Mouse (Mus musculus) liver, embryonic 12.5 days (tissue): ENCODE measurements around the gene Dnajb13. TPM values are rescaled to one million over a fixed set of nuclear protein-coding genes. Genes with fewer than 3 reads are reported as not detected.

Source experiments
- ATAC-seq: fragments of 200-750 bp; cut with Nextera tagmentation; 2 replicates; pipeline ENCODE4 v1.8.0; 2017; ENCODE audit warnings: moderate number of reproducible peaks, mild to moderate bottlenecking, moderate library complexity
- H3K27ac ChIP-seq: fragments of 300-500 bp; sonication (generic); 2 replicates; pipeline ENCODE4 v1.5.1; 2016; ENCODE audit warnings: mild to moderate bottlenecking
- H3K27me3 ChIP-seq: fragments of 300-500 bp; sonication (generic); replicated peaks from 2 replicates; pipeline ENCODE4 v1.6.1; 2016; ENCODE audit warnings: mild to moderate bottlenecking, moderate library complexity
- H3K36me3 ChIP-seq: fragments of 300-500 bp; sonication (generic); 2 replicates; pipeline ENCODE4 v1.6.1; 2016; ENCODE audit warnings: mild to moderate bottlenecking, moderate library complexity
- H3K4me1 ChIP-seq: fragments of 300-500 bp; sonication (generic); 2 replicates; pipeline ENCODE4 v1.6.1; 2016
- H3K4me2 ChIP-seq: fragments of 300-500 bp; sonication (generic); 2 replicates; pipeline ENCODE4 v1.6.1; 2016; ENCODE audit warnings: mild to moderate bottlenecking, moderate library complexity
- H3K4me3 ChIP-seq: fragments of 300-500 bp; sonication (generic); 2 replicates; pipeline ENCODE4 v1.5.1; 2016; ENCODE audit warnings: mild to moderate bottlenecking, moderate library complexity
- H3K9ac ChIP-seq: fragments of 300-500 bp; sonication (generic); 2 replicates; pipeline ENCODE4 v1.6.1; 2016; ENCODE audit warnings: mild to moderate bottlenecking, moderate library complexity
- H3K9me3 ChIP-seq: fragments of 300-500 bp; sonication (generic); replicated peaks from 2 replicates; pipeline ENCODE4 v1.6.1; 2016; ENCODE audit warnings: mild to moderate bottlenecking, moderate library complexity
- WGBS: fragments of 180-500 bp; shearing (Covaris S2); methylation state at CpG from one replicate; pipeline ENCODE4 v1.1.7; 2016; ENCODE audit not compliant: insufficient replicate concordance; 5-methylcytosine and 5-hydroxymethylcytosine counted together
- polyA plus RNA-seq: library from polyadenylated mRNA; unstranded; fragments of >200 nt; fragmentation: Nextera tagmentation; extraction: Ambion mirVana; gene quantifications from 2 replicates; pipeline ENCODE4 v1.2.1, GENCODE M21; 2016

Gene Dnajb13
- polyA plus RNA-seq, 1 experiment from 2014 or later = 2.5 TPM

DNA sequence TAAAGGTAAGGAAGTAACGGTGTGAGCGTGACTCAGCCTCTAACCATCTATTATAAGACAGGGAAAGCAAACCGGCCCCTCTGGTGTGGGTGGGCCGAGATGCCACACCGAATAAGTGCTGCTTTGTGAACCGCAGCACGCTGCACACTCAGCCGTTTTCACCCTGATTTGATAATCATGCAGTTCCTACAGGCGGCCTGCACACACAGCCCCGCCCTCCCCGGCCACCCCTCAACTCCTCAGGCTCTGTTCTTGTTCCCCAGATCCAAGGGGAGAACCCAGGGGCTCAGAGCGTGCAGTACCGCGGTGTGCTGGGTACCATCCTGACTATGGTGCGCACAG lies 35.0 kb downstream of the Dnajb13 start:
- Histone ChIP-seq H3K36me3 (no peaks in the 10 kb centered on the region), H3K4me2 (no peak overlapping the region), H3K4me3 (no peak overlapping the region), H3K4me1 (peaks cover 32% of the 10 kb centered on the region), H3K27ac (no peak overlapping the region), H3K9ac (no peak overlapping the region), H3K9me3 (no peaks in the 10 kb centered on the region), H3K27me3 (peaks cover 7% of the 10 kb centered on the region; the same call in 1 of the 2 replicates)
- ATAC-seq = 0 out of 2 replicates have a peak, but pooled peaks have one; percentile 39
- WGBS = 46% methylated on average over 15 of the region's 15 CpGs

GRCm38 (mm10) chr7:100479100-100479822 lies 35.5 kb downstream of the Dnajb13 start:
- ATAC-seq = no peak
- Histone ChIP-seq H3K9ac (no peak overlapping the region), H3K27ac (no peak overlapping the region), H3K36me3 (no peaks in the 10 kb centered on the region), H3K4me1 (peaks cover 31% of the 10 kb centered on the region), H3K9me3 (no peaks in the 10 kb centered on the region), H3K4me3 (no peak overlapping the region), H3K4me2 (no peak overlapping the region), H3K27me3 (peaks cover 7% of the 10 kb centered on the region; the same call in 1 of the 2 replicates)
- WGBS = 76% methylated on average over 20 of the region's 20 CpGs

DNA sequence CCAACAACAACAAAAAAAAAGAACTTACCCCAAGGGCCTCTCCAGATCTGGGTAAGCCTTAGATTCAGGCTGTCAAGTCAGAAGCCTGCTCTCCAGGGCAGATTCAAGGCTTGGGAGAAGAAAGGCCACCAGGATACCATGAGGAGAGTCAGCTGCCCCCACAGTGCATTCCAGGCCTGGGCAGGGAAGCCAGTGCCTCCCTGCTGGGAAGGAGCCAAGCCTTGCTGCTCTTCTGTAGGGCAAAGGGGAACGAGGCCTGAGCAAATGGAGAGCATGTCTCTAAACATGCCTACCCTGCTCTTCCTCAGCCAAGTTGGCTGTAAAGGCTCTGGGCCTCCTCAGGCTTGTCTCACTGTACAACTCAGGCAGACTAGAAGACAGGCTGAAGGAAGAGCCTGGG lies 40.1 kb downstream of the Dnajb13 start:
- 73% methylated on average over 1 of the region's 1 CpGs for WGBS
- peak overlapping the region; percentile 22; the same call in 1 of the 2 replicates for H3K27ac ChIP-seq
- no peak overlapping the region for H3K4me2 ChIP-seq
- H3K9me3 ChIP-seq = no peaks in the 10 kb centered on the region
- ATAC-seq = no peak
- 0 out of 2 replicates have a peak, but pooled peaks cover 7% of the 10 kb centered on the region for H3K27me3 ChIP-seq
- peak overlapping the region; percentile 8; the same call in 1 of the 2 replicates for H3K9ac ChIP-seq
- H3K36me3 ChIP-seq = peaks cover 11% of the 10 kb centered on the region
- H3K4me1 ChIP-seq = peaks cover 34% of the 10 kb centered on the region
- no peak overlapping the region for H3K4me3 ChIP-seq

DNA sequence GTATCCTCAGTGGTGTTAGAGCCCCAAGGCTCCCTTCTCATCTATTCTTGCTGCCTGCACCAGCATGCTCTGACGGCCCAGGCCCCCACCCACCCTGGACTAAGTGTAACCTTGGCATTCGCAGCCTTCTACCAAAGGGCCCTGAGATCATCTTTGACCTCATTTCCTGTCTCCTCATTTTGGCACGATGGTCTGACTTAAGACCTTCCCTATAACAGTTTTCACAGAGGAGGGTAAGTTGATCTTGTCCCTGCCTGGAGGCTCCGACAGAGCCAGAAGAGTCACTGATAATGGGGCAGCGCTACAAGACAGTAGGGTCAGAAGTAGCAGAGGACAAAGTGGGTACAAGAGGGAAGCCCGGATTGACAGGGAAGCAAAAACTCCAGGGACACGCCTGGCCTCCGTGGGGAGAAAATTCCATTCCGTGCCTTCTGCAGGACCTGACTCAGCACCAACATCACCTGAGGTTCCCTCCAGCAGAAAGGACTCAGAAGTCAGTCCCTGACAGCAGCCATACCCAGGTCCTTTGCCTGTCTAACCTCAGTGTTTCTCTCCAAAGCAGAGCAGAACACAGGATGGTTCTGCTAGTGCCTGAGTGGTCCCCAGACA lies 40.8 kb downstream of the Dnajb13 start:
- peaks cover 37% of the 10 kb centered on the region for H3K4me1 ChIP-seq
- no peak overlapping the region for H3K4me3 ChIP-seq
- no peak for ATAC-seq
- H3K9me3 ChIP-seq = no peaks in the 10 kb centered on the region
- no peak overlapping the region for H3K27ac ChIP-seq
- no peak overlapping the region for H3K4me2 ChIP-seq
- H3K36me3 ChIP-seq = peaks cover 18% of the 10 kb centered on the region
- no peak overlapping the region for H3K9ac ChIP-seq
- WGBS = 69% methylated on average over 9 of the region's 9 CpGs
- H3K27me3 ChIP-seq = 0 out of 2 replicates have a peak, but pooled peaks cover under 1% of the 10 kb centered on the region

GRCm38 (mm10) chr7:100472777-100473176 lies 42.0 kb downstream of the Dnajb13 start, which contains the start of gene Ucp3:
Gene Ucp3 (plus strand): TSS chr7:100472990.
- Histone ChIP-seq H3K27me3 (no peaks in the 10 kb centered on the region), H3K4me2 (no peak within 1 kb of the TSS), H3K9ac (no peak within 1 kb of the TSS), H3K4me1 (peaks cover 49% of the 10 kb centered on the region), H3K27ac (peak within 1 kb of the TSS; percentile 46), H3K4me3 (no peak within 1 kb of the TSS), H3K36me3 (peaks cover 22% of the 10 kb centered on the region), H3K9me3 (no peaks in the 10 kb centered on the region)
- ATAC-seq = no peak
- WGBS = 76% methylated on average over 6 of the region's 6 CpGs

- 92% methylated on average over 1 of the region's 1 CpGs for WGBS
- H3K4me1 ChIP-seq = peaks cover 60% of the 10 kb centered on the region
- no peaks in the 10 kb centered on the region for H3K27me3 ChIP-seq
- peak overlapping the region; percentile 46 for H3K27ac ChIP-seq
- H3K36me3 ChIP-seq = peaks cover 22% of the 10 kb centered on the region
- no peak overlapping the region for H3K4me2 ChIP-seq
- H3K9ac ChIP-seq = no peak overlapping the region
- H3K4me3 ChIP-seq = no peak overlapping the region
- H3K9me3 ChIP-seq = no peaks in the 10 kb centered on the region
- ATAC-seq = no peak
These were observed 43.4 kb downstream of the Dnajb13 start for GRCm38 (mm10) chr7:100471407-100471797.

DNA sequence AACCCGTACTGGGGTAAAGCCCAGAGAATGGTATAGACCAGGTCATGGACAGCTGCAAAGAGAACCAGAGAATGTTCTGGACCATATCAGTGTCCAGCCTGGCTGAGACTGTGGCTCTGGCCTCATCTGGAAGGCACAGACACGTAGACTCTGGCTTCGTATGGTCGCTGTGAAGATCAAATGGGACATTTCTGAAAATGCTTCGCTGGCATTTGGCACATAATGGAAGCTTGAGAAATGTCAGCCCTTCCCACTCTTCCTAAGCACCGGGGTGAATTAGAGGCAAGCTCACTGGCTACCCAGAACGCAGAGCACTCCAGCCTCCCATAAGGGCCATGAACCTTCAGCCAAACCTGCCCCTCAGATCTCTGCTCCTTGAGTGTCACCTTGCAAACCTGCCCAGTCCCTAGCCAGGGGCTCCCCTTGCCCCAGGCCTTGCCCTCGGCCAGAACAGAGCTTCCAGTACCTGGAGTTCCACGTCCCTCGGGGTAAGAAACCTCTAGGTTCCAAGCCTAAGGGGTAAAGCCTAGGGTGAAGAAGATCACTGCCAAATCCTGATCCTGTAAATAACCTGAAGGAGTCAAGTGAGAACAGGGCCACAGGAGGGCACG lies 43.9 kb downstream of the Dnajb13 start:
- H3K9ac ChIP-seq = no peak overlapping the region; the same call in 1 of the 2 replicates
- no peak overlapping the region for H3K4me3 ChIP-seq
- peaks cover 22% of the 10 kb centered on the region for H3K36me3 ChIP-seq
- peak overlapping the region; percentile 46 for H3K27ac ChIP-seq
- 87% methylated on average over 11 of the region's 11 CpGs for WGBS
- no peaks in the 10 kb centered on the region for H3K27me3 ChIP-seq
- no peak overlapping the region for H3K4me2 ChIP-seq
- H3K4me1 ChIP-seq = peaks cover 66% of the 10 kb centered on the region
- no peak for ATAC-seq
- H3K9me3 ChIP-seq = no peaks in the 10 kb centered on the region

- peak overlapping the region; percentile 4; the same call in 1 of the 2 replicates for H3K4me2 ChIP-seq
- H3K4me3 ChIP-seq = no peak overlapping the region
- no peaks in the 10 kb centered on the region for H3K27me3 ChIP-seq
- no peak for ATAC-seq
- peaks cover 77% of the 10 kb centered on the region for H3K4me1 ChIP-seq
- 91% methylated on average over 1 of the region's 1 CpGs for WGBS
- no peaks in the 10 kb centered on the region for H3K9me3 ChIP-seq
- peak overlapping the region; percentile 69 for H3K9ac ChIP-seq
- peaks cover 35% of the 10 kb centered on the region for H3K36me3 ChIP-seq
- peak overlapping the region; percentile 100 for H3K27ac ChIP-seq
These were observed 45.3 kb downstream of the Dnajb13 start for GRCm38 (mm10) chr7:100469502-100469901.

DNA sequence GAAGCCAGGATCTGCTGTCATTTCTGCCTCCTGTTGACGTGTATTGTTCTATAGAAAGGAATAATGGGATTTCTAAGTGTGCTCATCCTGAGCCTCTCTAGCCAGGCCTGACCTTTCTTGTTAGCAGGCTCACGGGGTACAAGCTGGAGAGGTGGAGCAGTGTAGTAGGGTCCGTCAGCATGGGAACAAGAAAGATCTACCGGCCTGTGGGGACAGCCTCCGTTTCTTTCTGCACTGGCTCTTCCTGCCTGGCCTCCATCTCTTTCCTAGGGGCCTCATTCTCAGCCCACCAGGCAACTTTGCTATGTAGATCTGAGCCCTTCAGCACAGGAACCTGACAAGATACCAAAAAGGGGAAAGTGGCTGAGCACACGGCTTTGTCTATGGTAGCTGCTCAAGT lies 46.0 kb downstream of the Dnajb13 start:
- WGBS = 77% methylated on average over 6 of the region's 6 CpGs
- H3K4me1 ChIP-seq = peaks cover 78% of the 10 kb centered on the region
- ATAC-seq = no peak
- no peak overlapping the region for H3K4me3 ChIP-seq
- H3K27me3 ChIP-seq = no peaks in the 10 kb centered on the region
- peaks cover 42% of the 10 kb centered on the region for H3K36me3 ChIP-seq
- H3K9ac ChIP-seq = peak overlapping the region; percentile 69
- H3K9me3 ChIP-seq = no peaks in the 10 kb centered on the region
- H3K27ac ChIP-seq = peak overlapping the region; percentile 100
- H3K4me2 ChIP-seq = no peak overlapping the region; the same call in 1 of the 2 replicates

DNA sequence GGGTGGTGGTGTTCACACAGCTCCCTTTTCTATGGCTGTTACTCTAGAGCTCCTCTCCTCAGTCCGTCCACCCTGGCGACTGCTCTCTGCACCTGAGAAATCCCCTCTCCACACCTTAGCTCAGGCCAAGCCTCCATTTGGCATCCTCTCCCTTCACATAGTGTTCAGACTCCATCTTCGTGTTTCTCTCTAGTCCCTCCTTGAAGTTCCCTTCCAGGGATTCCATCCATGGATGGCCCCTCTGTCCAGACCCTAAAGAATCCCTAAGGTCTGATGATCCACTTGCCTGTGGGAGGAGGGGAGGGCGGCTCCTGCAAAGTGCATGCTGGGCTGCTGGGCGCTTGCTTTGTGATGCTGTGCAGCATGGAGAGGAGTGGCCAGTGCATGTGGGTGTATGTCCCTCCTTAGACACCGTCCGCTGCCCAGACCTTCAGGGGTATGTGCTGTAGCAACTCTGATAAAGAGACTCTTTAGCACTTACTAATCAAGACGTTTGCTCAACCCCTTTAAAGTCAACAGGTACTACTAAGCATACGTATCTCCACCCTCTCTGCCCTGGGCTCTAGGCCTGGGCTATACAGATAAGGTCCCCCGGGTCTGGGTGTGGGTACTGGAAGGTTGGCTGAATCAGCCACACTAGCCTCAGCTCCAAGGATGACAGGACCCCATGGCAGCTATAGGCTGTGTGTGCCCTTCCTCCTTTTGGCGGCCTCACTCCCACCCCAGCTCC lies 47.8 kb downstream of the Dnajb13 start:
- Histone ChIP-seq H3K4me3 (peak overlapping the region; percentile 67), H3K9ac (peak overlapping the region; percentile 90), H3K4me1 (peaks cover 90% of the 10 kb centered on the region), H3K36me3 (peaks cover 56% of the 10 kb centered on the region), H3K27me3 (no peaks in the 10 kb centered on the region), H3K9me3 (no peaks in the 10 kb centered on the region), H3K4me2 (peak overlapping the region; percentile 84), H3K27ac (peak overlapping the region; percentile 100)
- 25% methylated on average over 11 of the region's 11 CpGs for WGBS
- peak; percentile 97 for ATAC-seq

- Histone ChIP-seq H3K27ac (peak overlapping the region; percentile 100), H3K4me1 (peaks cover 96% of the 10 kb centered on the region), H3K27me3 (no peaks in the 10 kb centered on the region), H3K4me2 (peak overlapping the region; percentile 84), H3K9me3 (no peaks in the 10 kb centered on the region), H3K36me3 (peaks cover 65% of the 10 kb centered on the region), H3K4me3 (peak overlapping the region; percentile 67), H3K9ac (peak overlapping the region; percentile 90)
- ATAC-seq = no peak
- 26% methylated on average over 5 of the region's 5 CpGs for WGBS
These were observed 49.0 kb downstream of the Dnajb13 start for GRCm38 (mm10) chr7:100465656-100466309.
